Mouse (Mus musculus) embryonic fibroblast, embryonic 13.5 days (primary cell): ENCODE results near the gene Trmt5.

Source experiments
- CTCF ChIP-seq: IDR thresholded peaks from 2 replicates; pipeline ENCODE4 v1.5.1; 2011; ENCODE audit warnings: mild to moderate bottlenecking, control low read depth, low read length, moderate library complexity, borderline replicate concordance; ENCODE audit not compliant: insufficient read depth
- POLR2A ChIP-seq: IDR thresholded peaks from 2 replicates; pipeline ENCODE4 v1.6.1; 2011; ENCODE audit warnings: low read depth, mild to moderate bottlenecking, control low read depth, low read length, moderate library complexity

DNA sequence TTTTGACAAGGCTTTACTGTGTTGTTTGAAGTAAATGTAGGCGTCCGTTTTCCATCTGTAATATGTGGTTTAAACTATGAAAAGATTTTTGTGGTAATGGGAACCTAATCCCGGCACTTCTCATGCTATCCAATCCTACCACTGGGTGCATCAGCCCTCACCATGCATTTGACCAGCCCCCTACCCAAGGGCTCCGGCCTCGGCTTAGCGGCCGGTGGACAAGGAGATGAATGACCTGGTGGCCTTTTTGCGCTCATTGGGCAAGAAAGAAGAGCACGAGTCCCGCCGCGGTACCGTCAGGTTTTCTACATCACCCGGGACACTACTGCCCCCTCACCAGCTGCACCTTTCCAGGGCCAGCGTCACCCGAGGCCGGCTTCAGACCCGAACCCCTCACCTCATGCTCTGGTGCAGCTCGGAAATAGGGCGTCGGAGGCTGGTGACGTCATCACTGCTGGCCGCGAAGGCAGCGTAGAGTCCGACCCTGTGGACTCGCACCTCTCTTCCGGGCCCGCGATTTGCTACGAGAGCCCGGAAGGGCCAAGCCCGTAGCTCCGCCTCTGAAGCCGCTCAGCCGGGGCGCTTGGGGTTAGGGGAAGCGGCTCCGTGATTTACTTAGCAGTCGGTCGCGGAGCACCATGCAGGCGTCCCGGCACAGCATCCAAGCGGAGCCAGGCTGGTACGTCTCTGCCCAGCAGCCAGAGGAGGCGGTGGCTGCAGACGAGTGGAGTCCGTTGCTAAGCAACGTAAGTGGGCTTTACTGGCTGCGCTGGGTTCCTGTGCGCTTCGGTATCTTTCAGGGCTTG is at the start of gene Trmt5, which contains the start of gene Slc38a6:
- TF ChIP-seq POLR2A (peak; percentile 71), CTCF (no peak)
